Mouse (Mus musculus) B cell, adult (primary cell): Measurements from ENCODE around the gene Cyp2a12. TPM values are rescaled to one million over a fixed set of nuclear protein-coding genes. Genes with fewer than 3 reads are reported as not detected.

Source experiments
- total RNA-seq: library from RNA; stranded (reverse); gene quantifications from 4 replicates; pipeline ENCODE4 v1.2.4, GENCODE M21; 2023; ENCODE audit not compliant: inconsistent age

The Cyp2a12 gene
- not detected in 4 replicates for total RNA-seq

GRCm38 (mm10) chr7:27028789-27029188, at the start of gene Cyp2a12:
TSS of gene Cyp2a12 (plus strand) at chr7:27029081.

Other genes starting within 250 kb of the Cyp2a12 start
- not detected in 4 replicates for gene Cyp2g1, start 220.2 kb upstream of the Cyp2a12 start, total RNA-seq
- not detected in 4 replicates for gene Cyp2a5, start 193.8 kb upstream of the Cyp2a12 start, total RNA-seq
- gene Cyp2a22, start 89.7 kb upstream of the Cyp2a12 start, total RNA-seq: not detected in 4 replicates
- gene Cyp2f2, start 90.8 kb downstream of the Cyp2a12 start, total RNA-seq: not detected in 4 replicates
- gene Cyp2t4, start 124.6 kb downstream of the Cyp2a12 start, total RNA-seq: not detected in 4 replicates
- gene Egln2, start 137.7 kb downstream of the Cyp2a12 start, total RNA-seq: 226 to 254 TPM (median 243 TPM) in 4 replicates
- 167 to 187 TPM (median 176 TPM) in 4 replicates for gene Rab4b, start 149.8 kb downstream of the Cyp2a12 start, total RNA-seq
- gene Gm21983, start 152.0 kb downstream of the Cyp2a12 start, total RNA-seq: not detected in 4 replicates
- gene Mia, start 152.1 kb downstream of the Cyp2a12 start, total RNA-seq: 0.57 to 1.5 TPM (median 0.90 TPM) in 3 of 4 replicates, not detected in the other
- 15.0 to 18.0 TPM (median 16.3 TPM) in 4 replicates for gene BC024978, start 166.7 kb downstream of the Cyp2a12 start, total RNA-seq
- gene Snrpa, start 167.2 kb downstream of the Cyp2a12 start, total RNA-seq: 98.7 to 129 TPM (median 118 TPM) in 4 replicates
- 16.9 to 22.1 TPM (median 20.3 TPM) in 4 replicates for gene Itpkc, start 199.6 kb downstream of the Cyp2a12 start, total RNA-seq
- 25.8 to 31.0 TPM (median 27.4 TPM) in 4 replicates for gene Coq8b, start 203.9 kb downstream of the Cyp2a12 start, total RNA-seq
- 1.4 to 3.2 TPM (median 1.6 TPM) in 4 replicates for gene Numbl, start 229.4 kb downstream of the Cyp2a12 start, total RNA-seq